Mouse (Mus musculus) T-cell, adult 66 days (primary cell): ENCODE measurements around the gene Lrrc52. TPM values are rescaled to one million over a fixed set of nuclear protein-coding genes. Genes with fewer than 3 reads are reported as not detected.

Source experiments
- total RNA-seq, 2 experiments: library from RNA; stranded (reverse); gene quantifications; 3 replicates in 1 of 2; 4 replicates in 1 of 2; pipeline ENCODE4 v1.2.4; 2023

Lrrc52 gene
- total RNA-seq = not detected

GRCm38 (mm10) chr1:167466765-167467426, at the start of gene Lrrc52:
TSS of gene Lrrc52 (minus strand) at chr1:167466780.

Other genes starting within 250 kb of the Lrrc52 start
- gene Uck2, start 181.5 kb downstream of the Lrrc52 start, total RNA-seq = 10 to 100 TPM; 68.9 to 72.4 TPM
- gene Tmco1, start 158.4 kb downstream of the Lrrc52 start, total RNA-seq = 10 to 100 TPM; 35.0 to 37.4 TPM
- 10 to 100 TPM; 40.8 to 43.6 TPM for gene Aldh9a1, start 116.8 kb downstream of the Lrrc52 start, total RNA-seq
- 1 to 10 TPM; 2.1 to 3.7 TPM for gene Mgst3, start 72.9 kb downstream of the Lrrc52 start, total RNA-seq
- gene Rxrg, start 131.6 kb upstream of the Lrrc52 start, total RNA-seq = not detected
- gene Lmx1a, start 222.5 kb upstream of the Lrrc52 start, total RNA-seq = not detected